Mouse (Mus musculus): ENCODE measurements around the gene Hist1h2bk.

- TF ChIP-seq POLR2A (IDR thresholded peaks at IDR 0.05; ENCODE audit: borderline replicate concordance, control insufficient read depth, low read depth, low read length), result no peak
- TF ChIP-seq CTCF (IDR thresholded peaks at IDR 0.05; ENCODE audit: control insufficient read depth, insufficient read depth, low read length), result no peak
These were observed 4.9 kb downstream of the Hist1h2bk start for GRCm38 (mm10) chr13:22040464-22041141.

All from bone marrow, adult 2 months (tissue).